ENCODE assay signal across 28 mouse cellular contexts in the genomic region with DNA sequence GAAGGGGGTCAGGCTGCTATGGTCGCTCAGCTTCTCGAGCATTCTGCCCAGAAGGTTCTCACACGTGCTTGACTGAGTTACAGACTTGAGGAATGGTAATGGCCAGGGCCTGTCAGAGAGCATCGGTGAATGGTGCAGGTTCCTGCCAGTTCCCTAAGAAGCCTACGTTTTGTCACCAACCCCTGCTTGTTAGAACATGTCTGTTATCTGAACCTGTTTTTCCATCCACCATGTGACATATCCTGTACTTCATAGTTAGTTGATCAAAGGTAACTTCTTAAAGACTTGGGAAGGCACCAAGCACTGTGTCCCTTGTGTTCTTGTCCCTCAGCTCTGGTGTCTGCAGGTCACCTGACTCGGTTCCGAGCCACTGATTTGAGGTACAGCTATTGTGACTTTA. TPM values are rescaled to one million over a fixed set of nuclear protein-coding genes. Genes with fewer than 3 reads are reported as not detected.
A peak's percentile ranks its signal among the peaks of the same experiment; 100 is the strongest.
DNase-seq lines count a peak whose midpoint lies in the region; ATAC-seq and TF ChIP-seq lines count a peak whose summit lies in the region.
"Had no signal": no experiment of that assay in that cellular context is flagged by ENCODE, and none has a peak within 500 bp of the region (broad histone marks: within the 10 kb centered on the region; RNA-seq: fewer than 3 reads in every experiment).

No protein-coding gene starts in this region.

- no peak for TF ChIP-seq EP300 in stomach, postnatal 0 days (optimal IDR thresholded peaks at IDR 0.05)

- 77% methylated on average over 7 of the region's 7 CpGs for WGBS in embryonic facial prominence, embryonic 14.5 days
- 87% methylated on average over 7 of the region's 7 CpGs for WGBS in embryonic facial prominence, embryonic 10.5 days
- 72% methylated on average over 7 of the region's 7 CpGs for WGBS in stomach, postnatal 0 days
- WGBS in hindbrain, embryonic 14.5 days: 90% methylated on average over 7 of the region's 7 CpGs
- WGBS in forebrain, embryonic 11.5 days: 91% methylated on average over 7 of the region's 7 CpGs

- no peak for ATAC-seq in embryonic facial prominence, embryonic 14.5 days (ENCODE audit: low read depth)
- no peak for ATAC-seq in stomach, postnatal 0 days (ENCODE audit: low FRiP score, low TSS enrichment)
- ATAC-seq in hindbrain, embryonic 14.5 days (ENCODE audit: low FRiP score): no peak
- ATAC-seq in forebrain, embryonic 11.5 days (replicated peaks; ENCODE audit: low FRiP score): no peak
- ATAC-seq: forebrain, embryonic 13.5 days; forebrain, embryonic 16.5 days; hindbrain, postnatal 0 days; inflammation-experienced regulatory T-cells, adult 6 months; intestine, embryonic 16.5 days had no signal

- no peak overlapping the region for H3K4me2 ChIP-seq in embryonic facial prominence, embryonic 14.5 days (ENCODE audit: low read depth, low read length)
- H3K4me2 ChIP-seq in stomach, postnatal 0 days (replicated peaks; ENCODE audit: low read depth): no peak overlapping the region
- no peak overlapping the region for H3K4me2 ChIP-seq in hindbrain, embryonic 14.5 days (replicated peaks)
- H3K4me2 ChIP-seq in forebrain, embryonic 11.5 days (ENCODE audit: low read depth, low read length, severe bottlenecking): no peak overlapping the region
- H3K4me2 ChIP-seq: embryonic facial prominence, embryonic 12.5 days; forebrain, embryonic 13.5 days; heart, embryonic 11.5 days; hindbrain, embryonic 13.5 days had no signal

- no peak overlapping the region for H3K4me3 ChIP-seq in embryonic facial prominence, embryonic 14.5 days (ENCODE audit: low read depth, low read length)
- no peak overlapping the region for H3K4me3 ChIP-seq in embryonic facial prominence, embryonic 10.5 days
- H3K4me3 ChIP-seq in stomach, postnatal 0 days (ENCODE audit: low read depth, low read length): no peak overlapping the region
- H3K4me3 ChIP-seq in hindbrain, embryonic 14.5 days (replicated peaks; ENCODE audit: low read length): no peak overlapping the region
- no peak overlapping the region for H3K4me3 ChIP-seq in forebrain, embryonic 11.5 days (ENCODE audit: low read depth, low read length)
- H3K4me3 ChIP-seq: embryonic facial prominence, embryonic 12.5 days; forebrain, embryonic 13.5 days; hindbrain, embryonic 13.5 days had no signal

- H3K27me3 ChIP-seq in embryonic facial prominence, embryonic 14.5 days (replicated peaks; ENCODE audit: control insufficient read depth, insufficient read depth, low read length): no peaks in the 10 kb centered on the region
- H3K27me3 ChIP-seq in embryonic facial prominence, embryonic 10.5 days (replicated peaks; ENCODE audit: low read depth, poor library complexity, severe bottlenecking): no peaks in the 10 kb centered on the region
- no peaks in the 10 kb centered on the region for H3K27me3 ChIP-seq in stomach, postnatal 0 days (ENCODE audit: control insufficient read depth, insufficient read depth, low read length)
- no peaks in the 10 kb centered on the region for H3K27me3 ChIP-seq in hindbrain, embryonic 14.5 days (ENCODE audit: control insufficient read depth, insufficient read depth, low read length)
- no peaks in the 10 kb centered on the region for H3K27me3 ChIP-seq in forebrain, embryonic 11.5 days (ENCODE audit: control insufficient read depth, insufficient read depth, low read length)
- H3K27me3 ChIP-seq: CH12.LX; embryonic facial prominence, embryonic 12.5 days; forebrain, embryonic 13.5 days; hindbrain, embryonic 13.5 days; Patski had no signal

- H3K9ac ChIP-seq in embryonic facial prominence, embryonic 14.5 days (ENCODE audit: low read depth, low read length): no peak overlapping the region
- no peak overlapping the region for H3K9ac ChIP-seq in stomach, postnatal 0 days (ENCODE audit: low read length)
- H3K9ac ChIP-seq in hindbrain, embryonic 14.5 days: no peak overlapping the region
- no peak overlapping the region for H3K9ac ChIP-seq in forebrain, embryonic 11.5 days (ENCODE audit: low read length)
- H3K9ac ChIP-seq: embryonic facial prominence, embryonic 12.5 days; forebrain, embryonic 13.5 days; hindbrain, embryonic 13.5 days had no signal

- H3K27ac ChIP-seq in embryonic facial prominence, embryonic 14.5 days (replicated peaks; ENCODE audit: low read depth, low read length): no peak overlapping the region
- no peak overlapping the region for H3K27ac ChIP-seq in embryonic facial prominence, embryonic 10.5 days (replicated peaks)
- peak overlapping the region; percentile 63 for H3K27ac ChIP-seq in stomach, postnatal 0 days (replicated peaks)
- no peak overlapping the region for H3K27ac ChIP-seq in hindbrain, embryonic 14.5 days
- H3K27ac ChIP-seq in forebrain, embryonic 11.5 days (ENCODE audit: low read depth, low read length): no peak overlapping the region
- H3K27ac ChIP-seq: embryonic facial prominence, embryonic 12.5 days; forebrain, embryonic 13.5 days; hindbrain, embryonic 13.5 days; hindbrain, postnatal 0 days had no signal

- DNase-seq in embryonic facial prominence, embryonic 14.5 days (ENCODE audit: low spot score): peak; percentile 56
- no peak for DNase-seq in embryonic facial prominence, embryonic 10.5 days (ENCODE audit: low spot score)
- peak; percentile 26 to 31 for DNase-seq in urinary bladder, postnatal 36 days (ENCODE audit: low spot score in 2 of 2)
- DNase-seq in urinary bladder, postnatal 25 days (ENCODE audit: low spot score): no peak
- peak; percentile 64 for DNase-seq in gonadal fat pad, adult 2 months (ENCODE audit: low read depth)
- no peak for DNase-seq in stomach, postnatal 0 days (ENCODE audit: low spot score)
- no peak for DNase-seq in hindbrain, embryonic 14.5 days (ENCODE audit: low spot score)
- DNase-seq in forebrain, embryonic 11.5 days (ENCODE audit: low spot score): no peak
- DNase-seq: adrenal gland, postnatal 14 days; B cell, adult 2 months; cerebellum, adult 11 months; cerebellum, adult 2 months; cerebellum, postnatal 10 days; cerebellum, postnatal 36 days; gastrocnemius, postnatal 10 days; gastrocnemius, postnatal 36 days; heart, adult 11 months had no signal

- no peaks in the 10 kb centered on the region for H3K9me3 ChIP-seq in embryonic facial prominence, embryonic 14.5 days (ENCODE audit: control insufficient read depth, low read length)
- H3K9me3 ChIP-seq in embryonic facial prominence, embryonic 10.5 days: no peaks in the 10 kb centered on the region
- no peaks in the 10 kb centered on the region for H3K9me3 ChIP-seq in stomach, postnatal 0 days (ENCODE audit: control insufficient read depth, low read length)
- H3K9me3 ChIP-seq in hindbrain, embryonic 14.5 days (ENCODE audit: control insufficient read depth, low read length): no peaks in the 10 kb centered on the region
- H3K9me3 ChIP-seq in forebrain, embryonic 11.5 days (ENCODE audit: control insufficient read depth, low read length): no peaks in the 10 kb centered on the region
- H3K9me3 ChIP-seq: embryonic facial prominence, embryonic 12.5 days; forebrain, embryonic 13.5 days; G1E; hindbrain, embryonic 13.5 days had no signal

- H3K4me1 ChIP-seq in embryonic facial prominence, embryonic 14.5 days (ENCODE audit: control insufficient read depth, insufficient read depth, low read length): peaks cover 3% of the 10 kb centered on the region; the same call in 1 of the 2 replicates
- 0 out of 2 replicates have a peak, but pooled peaks cover 2% of the 10 kb centered on the region for H3K4me1 ChIP-seq in embryonic facial prominence, embryonic 10.5 days
- no peaks in the 10 kb centered on the region; the same call in 1 of the 2 replicates for H3K4me1 ChIP-seq in stomach, postnatal 0 days (replicated peaks; ENCODE audit: control insufficient read depth, insufficient read depth)
- no peaks in the 10 kb centered on the region for H3K4me1 ChIP-seq in hindbrain, embryonic 14.5 days (replicated peaks; ENCODE audit: control insufficient read depth, insufficient read depth, low read length)
- no peaks in the 10 kb centered on the region for H3K4me1 ChIP-seq in forebrain, embryonic 11.5 days (replicated peaks; ENCODE audit: control insufficient read depth, insufficient read depth, low read length)
- H3K4me1 ChIP-seq: embryonic facial prominence, embryonic 12.5 days; forebrain, embryonic 13.5 days; hindbrain, embryonic 13.5 days had no signal

- H3K36me3 ChIP-seq in embryonic facial prominence, embryonic 14.5 days (ENCODE audit: control insufficient read depth, insufficient read depth, low read length): peaks cover 29% of the 10 kb centered on the region
- peaks cover 82% of the 10 kb centered on the region for H3K36me3 ChIP-seq in embryonic facial prominence, embryonic 10.5 days (replicated peaks)
- peaks cover 2% of the 10 kb centered on the region; the same call in 1 of the 2 replicates for H3K36me3 ChIP-seq in stomach, postnatal 0 days (ENCODE audit: control insufficient read depth, insufficient read depth, low read length)
- H3K36me3 ChIP-seq in hindbrain, embryonic 14.5 days (replicated peaks; ENCODE audit: control insufficient read depth, insufficient read depth): peaks cover 10% of the 10 kb centered on the region; the same call in 1 of the 2 replicates
- no peaks in the 10 kb centered on the region for H3K36me3 ChIP-seq in forebrain, embryonic 11.5 days (ENCODE audit: control insufficient read depth, insufficient read depth, low read length)

- TF ChIP-seq CTCF in stomach, postnatal 0 days (IDR thresholded peaks at IDR 0.05; ENCODE audit: low read depth): no peak

RNA-seq across cellular contexts. Expression of a gene that starts 21.8 kb away (rescaled TPM):
- 138 and 147 TPM in 2 replicates for polyA plus RNA-seq in embryonic facial prominence, embryonic 14.5 days (2014; fragmentation: Nextera tagmentation; extraction: Ambion mirVana)
- polyA plus RNA-seq in embryonic facial prominence, embryonic 10.5 days (2016; fragmentation: Nextera tagmentation; extraction: Ambion mirVana): 135 and 141 TPM in 2 replicates
- 67.7 and 69.9 TPM in 2 replicates for polyA plus RNA-seq in gonadal fat pad, adult 2 months (2012; rRNA removed)
- polyA plus RNA-seq in stomach, postnatal 0 days (2015; fragmentation: Nextera tagmentation; extraction: Ambion mirVana): 150 TPM in 2 replicates
- 109 and 113 TPM in 2 replicates for polyA plus RNA-seq in hindbrain, embryonic 14.5 days (2014; fragmentation: Nextera tagmentation; extraction: Ambion mirVana)
- 110 and 115 TPM in 2 replicates for polyA plus RNA-seq in forebrain, embryonic 11.5 days (2014; fragmentation: Nextera tagmentation; extraction: Ambion mirVana)

RNA-seq across cellular contexts. Expression of a gene that starts 22.3 kb away (rescaled TPM):
- 13.7 and 13.9 TPM in 2 replicates for polyA plus RNA-seq in embryonic facial prominence, embryonic 14.5 days (2014; fragmentation: Nextera tagmentation; extraction: Ambion mirVana)
- 10.4 and 11.6 TPM in 2 replicates for polyA plus RNA-seq in embryonic facial prominence, embryonic 10.5 days (2016; fragmentation: Nextera tagmentation; extraction: Ambion mirVana)
- polyA plus RNA-seq in gonadal fat pad, adult 2 months (2012; rRNA removed): 22.2 and 31.0 TPM in 2 replicates
- 9.3 and 10.8 TPM in 2 replicates for polyA plus RNA-seq in stomach, postnatal 0 days (2015; fragmentation: Nextera tagmentation; extraction: Ambion mirVana)
- 5.0 and 5.6 TPM in 2 replicates for polyA plus RNA-seq in hindbrain, embryonic 14.5 days (2014; fragmentation: Nextera tagmentation; extraction: Ambion mirVana)
- 9.7 and 9.9 TPM in 2 replicates for polyA plus RNA-seq in forebrain, embryonic 11.5 days (2014; fragmentation: Nextera tagmentation; extraction: Ambion mirVana)

Comparison
In these comparisons a context has a peak if more than half of its experiments do, and no peak if none do; other contexts are left out.
1. DNase-seq: peak in embryonic facial prominence, embryonic 14.5 days (single experiment), urinary bladder, postnatal 36 days (2 of 2) and gonadal fat pad, adult 2 months (single experiment); none in embryonic facial prominence, embryonic 10.5 days (single experiment), urinary bladder, postnatal 25 days (single experiment), stomach, postnatal 0 days (single experiment), hindbrain, embryonic 14.5 days (single experiment) and forebrain, embryonic 11.5 days (single experiment).